Mouse (Mus musculus) kidney, adult 2 months (tissue): Measurements from ENCODE around the gene Epsti1. TPM values are rescaled to one million over a fixed set of nuclear protein-coding genes. Genes with fewer than 3 reads are reported as not detected.
"Not testable (repeated sequence)": the region's sequence is repeated elsewhere in the genome, so short reads cannot be mapped to it uniquely, and the experiment has no call there.

ENCODE experiments used
- DNase-seq: peaks from one replicate; pipeline ENCODE4 v3.0.0; 2021
- H3K27ac ChIP-seq: fragments of 200-500 bp; 2 replicates; pipeline ENCODE4 v1.5.1; 2012; ENCODE audit warnings: low read depth, low read length, control low read depth, inconsistent platforms; ENCODE audit not compliant: insufficient read depth
- H3K27me3 ChIP-seq: fragments of 200-500 bp; replicated peaks from 2 replicates; pipeline ENCODE4 v1.6.1; 2012; ENCODE audit warnings: mild to moderate bottlenecking, moderate library complexity, low read length, inconsistent platforms; ENCODE audit not compliant: control insufficient read depth, insufficient read depth
- H3K36me3 ChIP-seq: fragments of 200-500 bp; 2 replicates; pipeline ENCODE4 v1.6.1; 2012; ENCODE audit warnings: mild to moderate bottlenecking, moderate library complexity, low read length, inconsistent platforms; ENCODE audit not compliant: control insufficient read depth, insufficient read depth
- H3K4me1 ChIP-seq: fragments of 200-500 bp; 2 replicates; pipeline ENCODE4 v1.6.1; 2011; ENCODE audit warnings: low read length; ENCODE audit not compliant: control insufficient read depth, insufficient read depth
- H3K4me3 ChIP-seq: fragments of 200-500 bp; 2 replicates; pipeline ENCODE4 v1.5.1; 2011; ENCODE audit warnings: mild to moderate bottlenecking, low read depth, low read length, control low read depth; ENCODE audit not compliant: insufficient read depth
- CTCF ChIP-seq: fragments of 200-500 bp; conservative IDR thresholded peaks from 2 replicates; pipeline ENCODE4 v1.5.1; 2011; ENCODE audit warnings: low read depth, mild to moderate bottlenecking, control low read depth, low read length, moderate library complexity, mixed read lengths; ENCODE audit not compliant: insufficient read depth, insufficient read length
- POLR2A ChIP-seq: fragments of 200-500 bp; IDR thresholded peaks from one replicate; pipeline ENCODE4 v1.6.1; 2011; ENCODE audit warnings: low read depth, low read length, control low read depth
- WGBS: fragments of 180-500 bp; shearing (Covaris S2); methylation state at CpG from one replicate; pipeline ENCODE4 v1.1.7; 2018; 5-methylcytosine and 5-hydroxymethylcytosine counted together
- polyA plus RNA-seq: library from polyadenylated mRNA; depleted of rRNA; stranded (reverse); fragments of >200 nt; gene quantifications from 2 replicates; pipeline ENCODE4 v1.2.3, GENCODE M21; 2012

Epsti1 gene
- polyA plus RNA-seq, 1 experiment = 4.7 TPM

DNA sequence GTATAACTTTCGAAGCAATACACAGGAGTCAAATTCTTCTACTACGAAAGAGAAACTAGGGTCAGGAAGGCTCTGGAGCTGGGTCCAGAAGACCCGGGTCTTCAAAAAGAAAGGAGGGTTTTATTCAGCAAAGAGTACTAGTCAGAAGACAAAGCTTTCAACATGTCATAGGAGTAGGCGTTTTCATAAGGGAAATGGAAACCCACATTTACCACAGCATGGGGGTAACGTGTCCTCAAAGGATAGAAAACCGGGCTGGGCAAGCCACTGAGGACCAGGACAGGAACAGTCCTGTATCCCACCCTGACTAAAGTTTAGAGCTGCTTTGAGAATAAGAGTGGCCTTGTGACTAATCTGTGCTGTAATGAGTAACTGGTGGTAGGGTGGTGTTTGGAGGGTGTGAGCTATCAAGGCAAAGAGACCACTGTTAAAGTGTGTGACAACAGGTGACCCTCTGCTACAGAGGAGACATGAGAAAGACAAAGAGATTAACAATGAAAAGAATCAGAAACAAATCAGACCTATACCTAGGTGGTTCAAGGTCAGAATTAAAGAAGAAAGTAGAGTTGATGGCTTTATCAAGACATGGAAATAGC is 32.6 kb upstream of the Epsti1 start:
- Histone ChIP-seq H3K27ac (no peak overlapping the region), H3K4me3 (no peak overlapping the region), H3K4me1 (no peaks in the 10 kb centered on the region; the same call in 1 of the 2 replicates), H3K36me3 (no peaks in the 10 kb centered on the region), H3K27me3 (no peaks in the 10 kb centered on the region)
- WGBS = 93% methylated on average over 6 of the region's 6 CpGs
- TF ChIP-seq POLR2A = no peak
- no peak for TF ChIP-seq CTCF
- no peak for DNase-seq

GRCm38 (mm10) chr14:77874304-77875241 is 29.5 kb upstream of the Epsti1 start, which contains the start of gene Dnajc15:
TSS of gene Dnajc15 (minus strand) at chr14:77875125.
- 1% methylated on average over 44 of the region's 44 CpGs for WGBS
- Histone ChIP-seq H3K27ac (peak within 1 kb of the TSS; percentile 47), H3K4me1 (no peaks in the 10 kb centered on the region; the same call in 1 of the 2 replicates), H3K27me3 (no peaks in the 10 kb centered on the region; the same call in 1 of the 2 replicates), H3K4me3 (peak within 1 kb of the TSS; percentile 99), H3K36me3 (no peaks in the 10 kb centered on the region)
- DNase-seq = peak; percentile 95
- TF ChIP-seq CTCF = no peak
- peak; percentile 39 for TF ChIP-seq POLR2A

DNA sequence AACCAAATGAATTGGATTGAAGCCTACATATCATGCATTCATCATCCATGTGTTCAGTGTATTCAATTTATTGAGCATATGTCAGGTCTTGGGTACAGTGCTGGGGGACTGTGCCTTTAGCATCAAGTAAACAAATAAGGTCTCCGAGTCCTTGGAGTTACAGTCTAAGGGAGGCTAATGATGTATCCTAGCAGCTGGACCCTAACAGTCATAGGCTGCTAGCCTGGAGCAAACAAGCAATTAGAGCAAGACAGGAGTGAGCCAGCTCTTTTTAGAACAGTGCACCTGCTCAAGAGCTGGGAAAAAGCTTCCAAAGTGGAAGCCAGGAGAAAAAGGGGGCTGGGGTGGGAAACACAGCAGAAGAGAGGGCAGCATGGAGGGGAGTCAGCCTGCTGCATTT is 27.8 kb upstream of the Epsti1 start:
- DNase-seq = no peak
- WGBS = 89% methylated on average over 1 of the region's 1 CpGs
- Histone ChIP-seq H3K4me3 (no peak overlapping the region), H3K36me3 (no peaks in the 10 kb centered on the region), H3K4me1 (no peaks in the 10 kb centered on the region; the same call in 1 of the 2 replicates), H3K27me3 (no peaks in the 10 kb centered on the region; the same call in 1 of the 2 replicates), H3K27ac (no peak overlapping the region)
- TF ChIP-seq POLR2A (no peak), CTCF (no peak)

DNA sequence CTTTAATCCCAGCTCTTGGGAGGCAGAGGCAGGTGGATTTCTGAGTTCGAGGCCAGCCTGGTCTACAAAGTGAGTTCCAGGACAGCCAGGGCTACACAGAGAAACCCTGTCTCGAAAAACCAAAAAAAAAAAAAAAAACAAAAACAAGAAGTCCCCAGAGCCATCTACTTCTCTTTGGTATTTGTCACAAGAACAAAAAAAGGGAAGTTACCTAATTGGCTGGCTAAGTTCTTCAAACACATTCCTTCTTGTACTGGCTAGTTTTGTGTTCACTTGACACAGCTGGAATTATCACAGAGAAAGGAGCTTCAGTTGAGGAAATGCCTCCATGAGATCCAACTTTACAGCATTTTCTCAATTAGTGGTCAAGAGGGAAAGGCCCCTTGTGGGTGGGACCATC is 26.2 kb upstream of the Epsti1 start:
- DNase-seq, H3K27me3 ChIP-seq, H3K4me3 ChIP-seq, H3K27ac ChIP-seq, H3K4me1 ChIP-seq, H3K36me3 ChIP-seq: not testable (repeated sequence)
- WGBS = 68% methylated on average over 2 of the region's 2 CpGs

GRCm38 (mm10) chr14:77881998-77882397 is 22.0 kb upstream of the Epsti1 start:
- H3K4me3 ChIP-seq = no peak overlapping the region
- no peaks in the 10 kb centered on the region; the same call in 1 of the 2 replicates for H3K27me3 ChIP-seq

DNA sequence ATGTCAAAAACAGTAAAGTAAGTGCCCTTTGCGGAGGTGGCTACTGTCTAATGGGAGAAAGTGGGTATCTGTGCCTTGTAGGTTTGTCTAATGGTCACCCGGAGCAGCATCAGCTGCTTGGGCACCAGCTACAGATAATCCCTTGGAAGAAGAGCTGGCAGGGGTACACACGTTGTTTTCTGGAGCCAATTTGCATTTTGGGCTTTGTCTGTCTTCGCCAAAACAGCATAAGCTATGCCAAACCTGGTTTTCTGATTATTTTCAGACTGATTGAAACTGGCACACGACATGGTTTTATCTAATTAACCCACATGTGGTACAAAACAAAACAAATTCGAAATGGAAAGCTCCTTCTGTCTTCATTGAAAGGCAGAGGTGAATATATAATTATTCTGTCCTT is 21.4 kb upstream of the Epsti1 start:
- no peak overlapping the region for H3K4me3 ChIP-seq
- H3K27ac ChIP-seq = no peak overlapping the region
- no peaks in the 10 kb centered on the region for H3K36me3 ChIP-seq
- no peaks in the 10 kb centered on the region for H3K4me1 ChIP-seq
- WGBS = 84% methylated on average over 6 of the region's 6 CpGs
- DNase-seq = no peak
- H3K27me3 ChIP-seq = no peaks in the 10 kb centered on the region
- no peak for TF ChIP-seq CTCF
- TF ChIP-seq POLR2A = no peak

More at GRCm38 (mm10) chr14:77881998-77882397, 22.0 kb upstream of the Epsti1 start:
- DNase-seq = no peak
- Histone ChIP-seq H3K36me3 (no peaks in the 10 kb centered on the region), H3K4me1 (no peaks in the 10 kb centered on the region), H3K27ac (no peak overlapping the region)
- WGBS = 89% methylated on average over 1 of the region's 1 CpGs
- no peak for TF ChIP-seq POLR2A
- TF ChIP-seq CTCF = no peak

- Histone ChIP-seq H3K4me3 (no peak overlapping the region), H3K27ac (no peak overlapping the region), H3K27me3 (no peaks in the 10 kb centered on the region), H3K4me1 (no peaks in the 10 kb centered on the region), H3K36me3 (no peaks in the 10 kb centered on the region)
- no peak for DNase-seq
- 82% methylated on average over 3 of the region's 3 CpGs for WGBS
- TF ChIP-seq CTCF = no peak
- no peak for TF ChIP-seq POLR2A
Measured at GRCm38 (mm10) chr14:77886376-77886775, 17.7 kb upstream of the Epsti1 start.
